Mouse (Mus musculus) ES-Bruce4 (cell line): ENCODE data around the gene Hrh2.

ENCODE experiments used
- CTCF ChIP-seq: IDR thresholded peaks from one replicate; pipeline ENCODE4 v1.8.1; 2011; ENCODE audit warnings: low read depth, low read length
- EP300 ChIP-seq: IDR thresholded peaks from 2 replicates; pipeline ENCODE4 v1.6.1; 2011; ENCODE audit warnings: low read depth, low read length; ENCODE audit not compliant: insufficient read depth
- POLR2A ChIP-seq: IDR thresholded peaks from one replicate; pipeline ENCODE4 v1.8.1; 2011; ENCODE audit warnings: low read length; ENCODE audit not compliant: insufficient read depth

DNA sequence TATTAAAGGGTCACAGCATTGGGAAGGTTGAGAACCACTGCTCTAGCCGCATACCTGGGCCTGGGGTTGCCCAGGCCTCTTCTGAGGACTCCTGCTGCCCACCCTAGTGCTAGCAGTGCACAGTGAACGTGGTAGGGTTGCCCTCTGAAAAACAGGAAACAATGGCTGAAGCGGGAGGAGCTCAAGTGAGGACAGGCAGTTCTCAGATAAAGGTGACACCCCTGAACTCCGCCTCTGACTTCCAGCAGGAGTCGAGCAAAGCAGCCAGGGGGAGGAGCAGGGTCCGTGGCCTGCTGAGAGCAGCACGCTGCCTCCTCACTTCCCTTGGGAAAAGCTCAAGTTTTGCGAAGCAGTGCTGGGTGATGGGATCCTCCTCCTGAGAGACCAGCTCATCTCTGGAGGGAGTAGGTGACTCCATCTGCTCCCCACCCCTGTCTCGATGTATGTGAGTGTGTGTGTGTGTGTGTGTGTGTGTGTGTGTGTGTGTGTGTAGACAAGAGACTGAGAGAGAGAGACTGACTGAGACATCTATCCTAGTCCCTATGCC, 38.2 kb upstream of the Hrh2 start:
- 0 out of 2 replicates have a peak, but pooled peaks have one; percentile 12 for TF ChIP-seq EP300
- no peak for TF ChIP-seq CTCF
- TF ChIP-seq POLR2A, result no peak
